Mouse (Mus musculus) liver, embryonic 13.5 days (tissue): Measurements from ENCODE around the gene Rab44. TPM values are rescaled to one million over a fixed set of nuclear protein-coding genes. Genes with fewer than 3 reads are reported as not detected.
"Not testable (repeated sequence)": the region's sequence is repeated elsewhere in the genome, so short reads cannot be mapped to it uniquely, and the experiment has no call there.

ENCODE experiments used
- ATAC-seq: fragments of 200-750 bp; cut with Nextera tagmentation; 2 replicates; pipeline ENCODE4 v1.8.0; 2017; ENCODE audit warnings: low read depth, mild to moderate bottlenecking, moderate number of reproducible peaks, moderate library complexity
- DNase-seq: peaks from one replicate; pipeline ENCODE4 v3.0.0; 2022
- H3K27ac ChIP-seq: fragments of 300-500 bp; sonication (generic); 2 replicates; pipeline ENCODE4 v1.5.1; 2015; ENCODE audit warnings: moderate library complexity, mild to moderate bottlenecking, inconsistent platforms
- H3K27me3 ChIP-seq: fragments of 300-500 bp; sonication (generic); 2 replicates; pipeline ENCODE4 v1.6.1; 2015; ENCODE audit warnings: mild to moderate bottlenecking, inconsistent platforms
- H3K36me3 ChIP-seq: fragments of 300-500 bp; sonication (generic); 2 replicates; pipeline ENCODE4 v1.6.1; 2015; ENCODE audit warnings: mild to moderate bottlenecking, inconsistent platforms
- H3K4me1 ChIP-seq: fragments of 300-500 bp; sonication (generic); replicated peaks from 2 replicates; pipeline ENCODE4 v1.6.1; 2015; ENCODE audit warnings: inconsistent platforms
- H3K4me2 ChIP-seq: fragments of 300-500 bp; sonication (generic); 2 replicates; pipeline ENCODE4 v1.6.1; 2015; ENCODE audit warnings: inconsistent platforms, mild to moderate bottlenecking, moderate library complexity
- H3K4me3 ChIP-seq: fragments of 300-500 bp; sonication (generic); replicated peaks from 2 replicates; pipeline ENCODE4 v1.5.1; 2015; ENCODE audit warnings: mild to moderate bottlenecking, inconsistent platforms
- H3K9ac ChIP-seq: fragments of 300-500 bp; sonication (generic); 2 replicates; pipeline ENCODE4 v1.6.1; 2015; ENCODE audit warnings: mild to moderate bottlenecking, inconsistent platforms
- H3K9me3 ChIP-seq: fragments of 300-500 bp; sonication (generic); replicated peaks from 2 replicates; pipeline ENCODE4 v1.6.1; 2016; ENCODE audit warnings: inconsistent platforms
- WGBS: fragments of 180-500 bp; shearing (Covaris S2); methylation state at CpG from one replicate; pipeline ENCODE4 v1.1.7; 2015; ENCODE audit not compliant: insufficient replicate concordance; 5-methylcytosine and 5-hydroxymethylcytosine counted together
- polyA plus RNA-seq: library from polyadenylated mRNA; unstranded; fragments of >200 nt; fragmentation: Nextera tagmentation; extraction: Ambion mirVana; gene quantifications from 2 replicates; pipeline ENCODE4 v1.2.1, GENCODE M21; 2015

Rab44 gene
- polyA plus RNA-seq, 1 experiment from 2014 or later: 5.3 TPM

- not testable (repeated sequence) for H3K36me3 ChIP-seq, H3K4me1 ChIP-seq, DNase-seq, H3K4me2 ChIP-seq, H3K4me3 ChIP-seq, H3K9ac ChIP-seq, H3K9me3 ChIP-seq, H3K27me3 ChIP-seq, H3K27ac ChIP-seq, ATAC-seq
- WGBS: 61% methylated on average over 6 of the region's 6 CpGs
Measured at GRCm38 (mm10) chr17:29110356-29110755, 3.6 kb upstream of the Rab44 start.

- Histone ChIP-seq H3K4me3 (no peak overlapping the region), H3K36me3 (no peaks in the 10 kb centered on the region), H3K9ac (no peak overlapping the region), H3K4me1 (0 out of 2 replicates have a peak, but pooled peaks cover 6% of the 10 kb centered on the region), H3K4me2 (no peak overlapping the region), H3K27ac (no peak overlapping the region), H3K27me3 (no peaks in the 10 kb centered on the region), H3K9me3 (no peaks in the 10 kb centered on the region)
- 14% methylated on average over 5 of the region's 5 CpGs for WGBS
- no peak for DNase-seq
- no peak for ATAC-seq
Measured at GRCm38 (mm10) chr17:29111332-29111731, 2.6 kb upstream of the Rab44 start.

- H3K9me3 ChIP-seq: no peaks in the 10 kb centered on the region
- no peaks in the 10 kb centered on the region for H3K27me3 ChIP-seq
- H3K36me3 ChIP-seq: no peaks in the 10 kb centered on the region
- 57% methylated on average over 12 of the region's 12 CpGs for WGBS
- 0 out of 2 replicates have a peak, but pooled peaks cover 6% of the 10 kb centered on the region for H3K4me1 ChIP-seq
- ATAC-seq (no peak), DNase-seq (no peak)
- H3K9ac ChIP-seq: no peak overlapping the region
- no peak overlapping the region for H3K27ac ChIP-seq
- H3K4me3 ChIP-seq: peak overlapping the region; percentile 16; the same call in 1 of the 2 replicates
- H3K4me2 ChIP-seq: peak overlapping the region; percentile 12; the same call in 1 of the 2 replicates
Measured at GRCm38 (mm10) chr17:29116023-29116422, 2.1 kb downstream of the Rab44 start.

GRCm38 (mm10) chr17:29117006-29117648, 3.2 kb downstream of the Rab44 start:
- H3K4me1 ChIP-seq: 0 out of 2 replicates have a peak, but pooled peaks cover 6% of the 10 kb centered on the region
- no peak overlapping the region for H3K4me3 ChIP-seq
- DNase-seq: no peak
- ATAC-seq: no peak
- no peak overlapping the region for H3K9ac ChIP-seq
- WGBS: 45% methylated on average over 8 of the region's 8 CpGs
- peak overlapping the region; percentile 2; the same call in 1 of the 2 replicates for H3K4me2 ChIP-seq
- no peaks in the 10 kb centered on the region for H3K9me3 ChIP-seq
- no peak overlapping the region for H3K27ac ChIP-seq
- H3K36me3 ChIP-seq: no peaks in the 10 kb centered on the region
- no peaks in the 10 kb centered on the region for H3K27me3 ChIP-seq

- Histone ChIP-seq H3K4me3 (no peak overlapping the region), H3K9ac (no peak overlapping the region), H3K4me2 (no peak overlapping the region), H3K36me3 (no peaks in the 10 kb centered on the region), H3K9me3 (no peaks in the 10 kb centered on the region), H3K27me3 (no peaks in the 10 kb centered on the region), H3K4me1 (0 out of 2 replicates have a peak, but pooled peaks cover 6% of the 10 kb centered on the region), H3K27ac (no peak overlapping the region)
- WGBS: 65% methylated on average over 5 of the region's 5 CpGs
- ATAC-seq: no peak
- no peak for DNase-seq
Measured at GRCm38 (mm10) chr17:29118057-29118456, 4.1 kb downstream of the Rab44 start.

GRCm38 (mm10) chr17:29120666-29121065, 6.7 kb downstream of the Rab44 start:
- H3K4me2 ChIP-seq: no peak overlapping the region
- no peaks in the 10 kb centered on the region for H3K27me3 ChIP-seq
- H3K27ac ChIP-seq: no peak overlapping the region
- no peak overlapping the region for H3K9ac ChIP-seq
- WGBS: 70% methylated on average over 12 of the region's 12 CpGs
- no peak overlapping the region for H3K4me3 ChIP-seq
- H3K9me3 ChIP-seq: no peaks in the 10 kb centered on the region
- ATAC-seq (no peak), DNase-seq (no peak)
- peaks cover 6% of the 10 kb centered on the region for H3K4me1 ChIP-seq
- H3K36me3 ChIP-seq: no peaks in the 10 kb centered on the region

- H3K4me3 ChIP-seq: no peak overlapping the region
- H3K9me3 ChIP-seq: no peaks in the 10 kb centered on the region
- DNase-seq (no peak), ATAC-seq (no peak)
- no peaks in the 10 kb centered on the region for H3K27me3 ChIP-seq
- H3K36me3 ChIP-seq: no peaks in the 10 kb centered on the region
- WGBS: 60% methylated on average over 6 of the region's 6 CpGs
- H3K4me2 ChIP-seq: no peak overlapping the region
- H3K4me1 ChIP-seq: peaks cover 6% of the 10 kb centered on the region
- H3K9ac ChIP-seq: no peak overlapping the region
- no peak overlapping the region for H3K27ac ChIP-seq
Measured at GRCm38 (mm10) chr17:29122817-29123216, 8.9 kb downstream of the Rab44 start.

GRCm38 (mm10) chr17:29123578-29124174, 9.7 kb downstream of the Rab44 start:
- peaks cover 6% of the 10 kb centered on the region for H3K4me1 ChIP-seq
- no peak overlapping the region for H3K9ac ChIP-seq
- no peak for ATAC-seq
- H3K36me3 ChIP-seq: no peaks in the 10 kb centered on the region
- H3K9me3 ChIP-seq: no peaks in the 10 kb centered on the region
- WGBS: 55% methylated on average over 6 of the region's 6 CpGs
- H3K4me2 ChIP-seq: no peak overlapping the region
- no peaks in the 10 kb centered on the region for H3K27me3 ChIP-seq
- no peak overlapping the region for H3K27ac ChIP-seq
- no peak overlapping the region for H3K4me3 ChIP-seq
- DNase-seq: no peak

GRCm38 (mm10) chr17:29126561-29126960, 12.6 kb downstream of the Rab44 start:
- WGBS: 74% methylated on average over 3 of the region's 3 CpGs
- Histone ChIP-seq H3K9me3 (no peaks in the 10 kb centered on the region), H3K4me3 (no peak overlapping the region), H3K4me2 (no peak overlapping the region), H3K27ac (no peak overlapping the region), H3K9ac (no peak overlapping the region), H3K4me1 (peaks cover 6% of the 10 kb centered on the region), H3K36me3 (no peaks in the 10 kb centered on the region), H3K27me3 (no peaks in the 10 kb centered on the region)
- DNase-seq: no peak
- ATAC-seq: no peak

GRCm38 (mm10) chr17:29129341-29129740, 15.4 kb downstream of the Rab44 start:
- Histone ChIP-seq H3K27ac (no peak overlapping the region), H3K9me3 (no peaks in the 10 kb centered on the region), H3K4me2 (no peak overlapping the region), H3K27me3 (no peaks in the 10 kb centered on the region), H3K4me1 (peaks cover 5% of the 10 kb centered on the region; the same call in 1 of the 2 replicates), H3K36me3 (no peaks in the 10 kb centered on the region), H3K4me3 (no peak overlapping the region), H3K9ac (no peak overlapping the region)
- WGBS: 62% methylated on average over 5 of the region's 5 CpGs
- DNase-seq (no peak), ATAC-seq (no peak)

- DNase-seq (no peak), ATAC-seq (no peak)
- Histone ChIP-seq H3K27ac (no peak overlapping the region), H3K4me1 (peaks cover 6% of the 10 kb centered on the region; the same call in 1 of the 2 replicates), H3K36me3 (no peaks in the 10 kb centered on the region), H3K4me2 (no peak overlapping the region), H3K9me3 (no peaks in the 10 kb centered on the region), H3K9ac (no peak overlapping the region), H3K4me3 (no peak overlapping the region), H3K27me3 (no peaks in the 10 kb centered on the region)
- 58% methylated on average over 5 of the region's 5 CpGs for WGBS
Measured at GRCm38 (mm10) chr17:29135066-29135465, 21.1 kb downstream of the Rab44 start.

- no peak overlapping the region for H3K4me2 ChIP-seq
- peaks cover 6% of the 10 kb centered on the region; the same call in 1 of the 2 replicates for H3K4me1 ChIP-seq
- no peaks in the 10 kb centered on the region for H3K36me3 ChIP-seq
- no peak overlapping the region for H3K27ac ChIP-seq
- 68% methylated on average over 6 of the region's 6 CpGs for WGBS
- no peak overlapping the region for H3K4me3 ChIP-seq
- no peak overlapping the region for H3K9ac ChIP-seq
- no peaks in the 10 kb centered on the region for H3K9me3 ChIP-seq
- DNase-seq (no peak), ATAC-seq (no peak)
- H3K27me3 ChIP-seq: no peaks in the 10 kb centered on the region
Measured at GRCm38 (mm10) chr17:29136236-29136635, 22.3 kb downstream of the Rab44 start.
